Mouse (Mus musculus) embryo, embryonic 9.5 days (tissue): ENCODE results near the gene 4933406M09Rik.
A peak's percentile ranks its signal among the peaks of the same experiment; 100 is the strongest.

Source experiments
- DNase-seq: peaks from one replicate; pipeline ENCODE4 v3.0.0-alpha.2; 2017; ENCODE audit errors: extremely low spot score

The 4933406M09Rik gene

GRCm38 (mm10) chr1:134381051-134381450 is 4.7 kb upstream of the 4933406M09Rik start:
- DNase-seq = no peak

GRCm38 (mm10) chr1:134381795-134382625 is 3.7 kb upstream of the 4933406M09Rik start:
- no peak for DNase-seq

GRCm38 (mm10) chr1:134384581-134384980 is 1.2 kb upstream of the 4933406M09Rik start:
- DNase-seq = no peak

- no peak for DNase-seq
Observed at GRCm38 (mm10) chr1:134385176-134385575, 564 bp upstream of the 4933406M09Rik start.

GRCm38 (mm10) chr1:134393827-134394226 is 8.1 kb downstream of the 4933406M09Rik start:
- no peak for DNase-seq

DNA sequence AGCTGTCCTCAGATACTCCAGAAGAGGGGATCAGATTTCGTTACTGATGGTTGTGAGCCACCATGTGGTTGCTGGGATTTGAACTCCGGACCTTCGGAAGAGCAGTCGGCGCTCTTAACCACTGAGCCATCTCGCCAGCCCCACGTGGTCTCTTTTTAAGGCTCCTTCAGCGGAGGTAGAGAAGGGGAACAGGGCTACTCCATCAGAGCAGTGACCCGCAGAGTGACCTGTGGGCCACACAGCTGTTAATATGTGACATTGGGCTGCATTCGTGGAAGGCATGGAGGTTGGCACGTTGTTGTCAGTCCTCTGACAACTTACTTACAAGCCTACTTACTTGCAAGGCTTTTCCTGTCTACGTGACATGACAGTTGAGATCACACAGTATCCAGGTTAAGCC is 12.5 kb downstream of the 4933406M09Rik start:
- no peak for DNase-seq

DNA sequence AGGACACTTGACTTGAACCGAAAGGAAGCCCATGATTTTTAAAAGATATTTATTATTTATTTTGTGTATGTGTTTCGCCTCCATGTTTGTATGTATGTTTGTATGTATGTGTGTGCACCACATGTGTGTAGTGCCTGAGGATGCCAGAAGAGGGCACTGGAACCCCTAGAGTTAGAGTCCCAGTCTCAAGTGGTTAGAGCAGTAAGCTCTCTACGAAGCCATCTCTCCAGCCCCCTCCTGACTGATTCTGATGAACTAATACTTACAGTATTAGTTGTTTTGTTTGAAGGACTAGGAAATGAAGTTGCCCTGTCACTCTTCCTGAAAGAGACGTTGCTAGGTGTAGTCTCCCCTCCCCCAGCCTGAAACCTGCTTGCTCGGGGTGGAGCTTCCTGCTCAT is 14.0 kb downstream of the 4933406M09Rik start:
- DNase-seq = no peak

- peak; percentile 94 for DNase-seq
Observed at GRCm38 (mm10) chr1:134405509-134406413, 20.0 kb downstream of the 4933406M09Rik start, which contains the start of gene Cyb5r1. Gene Cyb5r1 (plus strand): TSS chr1:134405559.

DNA sequence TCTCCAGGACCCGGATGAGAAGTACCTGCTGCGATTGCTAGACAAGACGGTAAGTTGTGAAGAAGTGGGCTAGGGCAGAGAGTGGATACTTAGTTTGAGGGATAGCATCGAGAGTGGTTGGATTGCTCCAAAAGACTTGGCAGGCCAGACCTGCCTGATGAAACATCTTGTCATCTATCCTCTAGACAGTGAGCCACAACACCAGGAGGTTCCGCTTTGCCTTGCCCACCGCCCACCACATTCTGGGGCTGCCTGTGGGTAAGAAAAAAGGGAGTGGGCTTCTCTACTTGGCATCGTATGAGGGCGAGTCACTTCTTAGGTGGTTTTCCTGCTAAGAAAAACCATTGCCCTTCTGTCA is 20.7 kb downstream of the 4933406M09Rik start:
- no peak for DNase-seq

DNA sequence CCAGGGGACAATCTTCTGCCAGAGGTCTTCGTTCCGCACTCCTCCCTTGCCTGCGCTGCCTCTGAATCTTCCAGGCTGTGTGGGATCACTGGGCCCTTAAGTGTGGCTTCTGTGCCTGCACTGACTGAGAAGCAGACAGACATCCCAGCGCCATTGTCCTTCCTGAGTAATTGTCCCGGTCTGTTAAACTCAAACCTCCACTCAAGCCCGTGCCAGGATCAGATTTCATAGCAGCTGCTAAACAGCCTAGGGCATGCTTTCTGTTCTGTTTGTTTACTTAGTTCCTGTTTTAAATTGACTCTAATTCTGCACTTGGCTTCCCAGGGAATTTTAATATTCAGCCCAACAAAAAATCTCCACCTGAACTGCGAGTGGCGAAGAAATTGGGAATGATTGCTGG is 22.3 kb downstream of the 4933406M09Rik start:
- DNase-seq = no peak

DNA sequence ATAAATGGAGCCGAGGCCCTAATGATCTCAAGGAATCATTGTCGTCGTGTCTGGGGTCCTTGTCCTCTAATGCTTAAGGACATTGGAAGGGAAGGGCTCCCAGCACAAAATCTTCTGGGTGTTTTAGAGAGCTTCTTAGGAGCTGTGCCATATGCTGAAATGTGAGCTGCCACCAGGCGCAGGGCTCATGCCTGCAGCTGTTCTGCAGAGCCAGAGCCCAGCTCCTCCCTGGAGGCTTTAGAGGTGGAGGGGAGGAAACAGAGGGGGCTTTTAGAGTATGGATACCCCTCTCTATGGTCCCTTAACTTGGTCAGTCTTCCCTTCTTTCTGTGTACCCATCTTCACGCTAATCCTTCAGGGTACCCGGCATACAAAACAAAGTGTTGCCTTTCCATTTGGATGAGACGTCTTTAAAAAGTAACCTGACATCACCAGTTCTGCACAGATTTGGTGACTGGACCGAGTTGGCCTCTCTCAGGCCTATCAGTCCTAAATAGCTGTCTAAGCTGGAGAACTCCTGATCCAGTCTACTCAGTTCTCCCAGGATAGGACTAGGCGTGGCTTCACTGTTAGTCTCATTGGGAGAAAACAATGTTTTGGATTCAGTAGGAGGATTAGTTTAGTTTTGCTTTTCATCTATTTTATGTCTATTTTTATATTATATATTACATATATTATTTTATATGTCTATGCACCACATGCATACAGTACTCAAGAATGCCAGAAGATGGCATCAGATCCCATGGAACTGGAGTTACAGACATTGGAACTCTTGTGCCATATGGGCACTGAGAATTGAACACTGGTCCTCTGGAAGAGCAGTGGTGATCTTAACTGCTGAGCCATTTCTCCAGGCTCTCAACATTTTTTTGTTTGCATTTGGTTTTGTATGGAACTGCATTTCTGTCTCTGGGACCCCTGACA is 26.2 kb downstream of the 4933406M09Rik start:
- DNase-seq = no peak

- no peak for DNase-seq
Observed at GRCm38 (mm10) chr1:134414038-134414437, 28.3 kb downstream of the 4933406M09Rik start.

GRCm38 (mm10) chr1:134414501-134415167 is 28.9 kb downstream of the 4933406M09Rik start:
- no peak for DNase-seq

DNA sequence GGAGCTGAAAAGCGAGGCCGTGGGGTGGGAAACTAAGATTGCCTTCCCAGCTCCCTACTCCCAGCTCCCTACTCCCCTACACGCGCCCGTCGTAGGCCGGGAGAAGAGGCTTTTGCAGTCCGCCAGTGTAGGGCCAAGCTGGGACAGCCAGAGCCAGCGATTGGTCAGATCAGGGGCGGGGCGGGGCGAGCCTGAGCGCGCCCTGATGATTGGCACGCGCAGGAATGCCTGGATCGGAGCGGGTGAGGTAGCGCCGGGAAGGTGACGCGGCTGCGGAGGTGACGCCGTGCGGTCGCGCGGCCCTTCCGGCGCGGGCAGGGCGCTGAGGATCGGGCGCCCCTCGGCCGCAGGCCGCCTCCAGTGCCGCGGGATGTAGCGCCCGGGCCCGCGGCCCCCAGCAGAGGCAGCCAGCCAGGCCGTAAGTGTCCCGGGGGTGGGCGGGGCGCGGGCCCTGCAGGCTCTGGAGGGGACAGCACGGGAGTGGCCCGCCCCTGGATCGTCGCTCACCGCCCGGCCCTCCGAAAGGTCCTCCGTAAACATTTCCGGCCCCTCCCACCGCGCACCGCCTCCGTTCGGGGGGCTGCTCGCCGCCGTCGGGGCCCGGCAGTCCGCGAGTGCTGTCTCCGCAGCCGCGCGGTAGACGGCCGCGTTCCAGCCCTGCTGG is 29.6 kb downstream of the 4933406M09Rik start, which contains the start of gene Adipor1:
Gene Adipor1 (plus strand): TSS at position 211 of the 664 bp plus-strand sequence.
- peak; percentile 97 for DNase-seq

DNA sequence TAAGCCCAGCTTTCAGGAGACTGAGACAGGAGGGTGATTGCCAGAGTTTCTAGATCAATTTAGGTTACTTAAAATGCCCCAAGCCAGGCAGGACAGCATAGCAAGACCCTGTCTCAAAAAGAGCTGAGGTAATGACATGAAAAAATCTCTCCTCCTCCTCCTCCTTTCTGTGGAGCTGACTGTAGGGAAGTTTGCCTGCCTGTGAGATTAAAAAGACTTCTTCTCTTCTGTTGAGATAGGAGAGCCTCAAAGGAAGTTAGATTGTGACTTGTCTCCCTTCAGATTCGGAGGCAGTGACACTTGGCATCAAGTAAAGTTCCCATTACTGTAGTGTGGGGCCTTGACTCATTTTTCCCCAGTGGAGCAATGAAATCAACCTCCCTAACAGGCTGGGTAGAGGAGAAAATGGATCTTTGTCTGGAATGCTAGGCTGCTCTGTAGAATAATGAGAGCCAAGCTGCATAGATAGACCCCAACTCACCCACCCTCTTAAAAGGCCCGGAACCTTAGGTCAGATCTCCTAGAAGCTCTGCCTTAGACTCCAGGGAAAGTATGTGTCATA is 32.8 kb downstream of the 4933406M09Rik start:
- DNase-seq = no peak

GRCm38 (mm10) chr1:134419176-134419575 is 33.4 kb downstream of the 4933406M09Rik start:
- no peak for DNase-seq

DNA sequence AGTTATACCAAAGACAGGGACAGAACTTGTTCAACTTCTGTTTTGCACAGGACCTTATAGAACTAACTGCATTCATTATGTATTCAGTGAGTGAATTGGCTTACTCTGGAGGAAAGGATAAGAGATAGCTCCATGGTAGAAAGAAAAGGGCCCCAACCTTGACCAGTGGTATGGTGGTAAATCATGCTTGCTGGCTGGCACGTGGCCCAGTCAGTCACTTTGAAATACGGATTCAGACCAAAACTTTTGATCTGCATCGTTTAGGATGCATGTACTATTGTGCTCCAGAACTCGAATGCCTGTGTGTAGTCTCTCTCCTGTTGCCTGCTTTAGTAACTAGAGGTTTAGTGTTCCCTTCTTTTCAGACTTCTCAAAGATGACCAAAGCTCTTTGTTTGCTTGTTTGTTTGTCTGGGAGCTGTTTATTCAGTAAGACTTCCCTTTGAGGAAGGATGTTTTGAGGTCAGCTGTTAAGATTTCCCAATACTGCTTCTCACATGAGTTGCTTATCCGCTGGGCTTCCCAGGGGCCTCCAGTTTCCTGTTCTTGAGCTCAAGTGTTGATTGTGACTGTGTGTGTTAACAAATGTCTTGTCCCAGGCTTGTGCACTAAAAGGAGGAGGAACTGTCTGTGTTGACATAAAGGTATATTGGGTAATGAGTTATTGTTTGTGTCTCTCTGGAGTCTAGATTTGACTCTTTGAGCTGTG is 34.2 kb downstream of the 4933406M09Rik start:
- no peak for DNase-seq

DNA sequence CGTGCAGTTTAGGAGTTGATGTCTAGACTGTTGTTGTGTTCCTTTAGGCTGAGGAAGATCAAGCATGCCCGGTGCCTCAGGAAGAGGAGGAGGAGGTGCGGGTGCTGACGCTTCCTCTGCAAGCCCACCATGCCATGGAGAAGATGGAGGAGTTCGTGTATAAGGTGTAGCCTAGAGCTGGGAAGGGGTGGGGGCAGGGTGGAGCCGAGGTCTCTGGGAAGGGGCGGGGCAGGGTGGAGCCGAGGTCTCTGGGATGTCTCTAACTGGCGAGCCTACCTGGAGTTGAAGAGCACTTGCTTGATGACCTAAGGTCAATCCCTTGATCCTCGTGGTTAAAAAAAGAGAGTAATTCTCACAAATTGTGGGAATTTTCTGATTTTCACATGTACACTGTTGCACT is 38.2 kb downstream of the 4933406M09Rik start:
- DNase-seq = no peak

DNA sequence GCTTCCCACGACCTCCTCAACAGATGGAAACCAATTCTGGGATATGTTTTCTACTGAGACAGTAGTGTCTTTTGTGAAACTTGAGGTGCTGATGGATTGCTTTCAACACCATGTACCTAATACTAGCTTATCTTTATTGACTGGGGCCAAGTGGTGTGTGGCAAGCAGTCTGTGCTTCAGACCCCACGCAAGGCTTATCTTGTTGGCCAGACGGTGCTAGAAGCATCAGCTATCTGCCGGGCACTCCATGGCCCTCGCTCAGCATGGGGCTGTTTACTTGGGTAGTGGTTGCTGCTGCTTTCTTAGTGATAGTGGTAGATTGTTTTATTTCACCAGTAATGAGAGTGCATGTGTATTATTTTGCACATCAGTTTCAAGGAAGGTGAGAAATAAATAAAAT is 40.5 kb downstream of the 4933406M09Rik start:
- DNase-seq = no peak
